Mouse (Mus musculus) forebrain, embryonic 15.5 days (tissue): ENCODE results near the gene Ccdc162. TPM values are rescaled to one million over a fixed set of nuclear protein-coding genes. Genes with fewer than 3 reads are reported as not detected.

Source experiments
- ATAC-seq: fragments of 200-750 bp; cut with Nextera tagmentation; replicated peaks from 2 replicates; pipeline ENCODE4 v1.8.0; 2017; ENCODE audit warnings: mild to moderate bottlenecking, moderate TSS enrichment, moderate library complexity
- H3K27ac ChIP-seq: fragments of 300-500 bp; sonication (generic); replicated peaks from 2 replicates; pipeline ENCODE4 v1.5.1; 2015; ENCODE audit warnings: mild to moderate bottlenecking, inconsistent platforms
- H3K27me3 ChIP-seq: fragments of 300-500 bp; sonication (generic); 2 replicates; pipeline ENCODE4 v1.6.1; 2015; ENCODE audit warnings: inconsistent platforms
- H3K36me3 ChIP-seq: fragments of 300-500 bp; sonication (generic); 2 replicates; pipeline ENCODE4 v1.6.1; 2015; ENCODE audit warnings: mild to moderate bottlenecking, inconsistent platforms
- H3K4me1 ChIP-seq: fragments of 300-500 bp; sonication (generic); 2 replicates; pipeline ENCODE4 v1.6.1; 2015; ENCODE audit warnings: inconsistent platforms
- H3K4me2 ChIP-seq: fragments of 300-500 bp; sonication (generic); replicated peaks from 2 replicates; pipeline ENCODE4 v1.6.1; 2015; ENCODE audit warnings: mild to moderate bottlenecking, inconsistent platforms
- H3K4me3 ChIP-seq: fragments of 300-500 bp; sonication (generic); 2 replicates; pipeline ENCODE4 v1.5.1; 2015; ENCODE audit warnings: mild to moderate bottlenecking, inconsistent platforms
- H3K9ac ChIP-seq: fragments of 300-500 bp; sonication (generic); replicated peaks from 2 replicates; pipeline ENCODE4 v1.6.1; 2015; ENCODE audit warnings: mild to moderate bottlenecking, inconsistent platforms
- H3K9me3 ChIP-seq: fragments of 300-500 bp; sonication (generic); 2 replicates; pipeline ENCODE4 v1.6.1; 2016; ENCODE audit warnings: inconsistent platforms
- WGBS: fragments of 180-500 bp; shearing (Covaris S2); methylation state at CpG from one replicate; pipeline ENCODE4 v1.1.7; 2015; ENCODE audit warnings: mixed read lengths; 5-methylcytosine and 5-hydroxymethylcytosine counted together
- polyA plus RNA-seq: library from polyadenylated mRNA; unstranded; fragments of >200 nt; fragmentation: Nextera tagmentation; extraction: Ambion mirVana; gene quantifications from 2 replicates; pipeline ENCODE4 v1.2.1, GENCODE M21; 2015

The Ccdc162 gene
- polyA plus RNA-seq, 1 experiment from 2014 or later: 0.46 TPM

- no peak for ATAC-seq
- H3K9ac ChIP-seq: no peak overlapping the region
- no peak overlapping the region for H3K4me2 ChIP-seq
- no peaks in the 10 kb centered on the region for H3K27me3 ChIP-seq
- H3K27ac ChIP-seq: no peak overlapping the region
- WGBS: 94% methylated on average over 4 of the region's 4 CpGs
- no peaks in the 10 kb centered on the region for H3K36me3 ChIP-seq
- no peaks in the 10 kb centered on the region for H3K9me3 ChIP-seq
- H3K4me3 ChIP-seq: no peak overlapping the region
- H3K4me1 ChIP-seq: no peaks in the 10 kb centered on the region
Observed at GRCm38 (mm10) chr10:41615487-41615886, 100.9 kb downstream of the Ccdc162 start.

- H3K9ac ChIP-seq: no peak overlapping the region
- no peak overlapping the region for H3K4me3 ChIP-seq
- no peak overlapping the region for H3K4me2 ChIP-seq
- no peak overlapping the region for H3K27ac ChIP-seq
- no peak for ATAC-seq
- 86% methylated on average over 5 of the region's 5 CpGs for WGBS
- no peaks in the 10 kb centered on the region for H3K36me3 ChIP-seq
- no peaks in the 10 kb centered on the region for H3K9me3 ChIP-seq
- H3K4me1 ChIP-seq: no peaks in the 10 kb centered on the region
- H3K27me3 ChIP-seq: no peaks in the 10 kb centered on the region
Observed at GRCm38 (mm10) chr10:41611941-41612340, 104.5 kb downstream of the Ccdc162 start.

GRCm38 (mm10) chr10:41609475-41609874 lies 107.0 kb downstream of the Ccdc162 start:
- H3K36me3 ChIP-seq: no peaks in the 10 kb centered on the region
- no peak overlapping the region for H3K9ac ChIP-seq
- H3K4me3 ChIP-seq: no peak overlapping the region
- WGBS: 96% methylated on average over 1 of the region's 1 CpGs
- no peaks in the 10 kb centered on the region for H3K4me1 ChIP-seq
- no peak overlapping the region for H3K27ac ChIP-seq
- no peak for ATAC-seq
- H3K4me2 ChIP-seq: no peak overlapping the region
- no peaks in the 10 kb centered on the region for H3K9me3 ChIP-seq
- no peaks in the 10 kb centered on the region for H3K27me3 ChIP-seq

GRCm38 (mm10) chr10:41608485-41608884 lies 107.9 kb downstream of the Ccdc162 start:
- Histone ChIP-seq H3K9ac (no peak overlapping the region), H3K27me3 (no peaks in the 10 kb centered on the region), H3K4me1 (no peaks in the 10 kb centered on the region), H3K4me3 (no peak overlapping the region), H3K36me3 (no peaks in the 10 kb centered on the region), H3K9me3 (no peaks in the 10 kb centered on the region), H3K27ac (no peak overlapping the region), H3K4me2 (no peak overlapping the region)
- WGBS: 91% methylated on average over 3 of the region's 3 CpGs
- no peak for ATAC-seq

GRCm38 (mm10) chr10:41602667-41603066 lies 113.8 kb downstream of the Ccdc162 start:
- H3K27ac ChIP-seq: no peak overlapping the region
- no peak for ATAC-seq
- no peak overlapping the region for H3K4me3 ChIP-seq
- WGBS: 94% methylated on average over 1 of the region's 1 CpGs
- H3K4me1 ChIP-seq: no peaks in the 10 kb centered on the region
- no peaks in the 10 kb centered on the region for H3K9me3 ChIP-seq
- H3K36me3 ChIP-seq: no peaks in the 10 kb centered on the region
- H3K9ac ChIP-seq: no peak overlapping the region
- H3K27me3 ChIP-seq: no peaks in the 10 kb centered on the region
- no peak overlapping the region for H3K4me2 ChIP-seq

- Histone ChIP-seq H3K27ac (no peak overlapping the region), H3K4me2 (no peak overlapping the region), H3K36me3 (no peaks in the 10 kb centered on the region), H3K9me3 (no peaks in the 10 kb centered on the region), H3K4me3 (no peak overlapping the region), H3K4me1 (no peaks in the 10 kb centered on the region), H3K9ac (no peak overlapping the region), H3K27me3 (no peaks in the 10 kb centered on the region)
- no peak for ATAC-seq
- 83% methylated on average over 7 of the region's 7 CpGs for WGBS
Observed at GRCm38 (mm10) chr10:41601898-41602545, 114.4 kb downstream of the Ccdc162 start.

- WGBS: 86% methylated on average over 4 of the region's 4 CpGs
- H3K9me3 ChIP-seq: no peaks in the 10 kb centered on the region
- no peak overlapping the region for H3K9ac ChIP-seq
- no peak for ATAC-seq
- no peaks in the 10 kb centered on the region for H3K4me1 ChIP-seq
- no peak overlapping the region for H3K4me2 ChIP-seq
- H3K27ac ChIP-seq: no peak overlapping the region
- no peaks in the 10 kb centered on the region for H3K36me3 ChIP-seq
- H3K27me3 ChIP-seq: no peaks in the 10 kb centered on the region
- H3K4me3 ChIP-seq: no peak overlapping the region
Observed at GRCm38 (mm10) chr10:41601302-41601701, 115.1 kb downstream of the Ccdc162 start.

- Histone ChIP-seq H3K36me3 (no peaks in the 10 kb centered on the region), H3K4me1 (peaks cover 6% of the 10 kb centered on the region; the same call in 1 of the 2 replicates), H3K27me3 (no peaks in the 10 kb centered on the region), H3K9ac (no peak overlapping the region), H3K4me2 (no peak overlapping the region), H3K27ac (no peak overlapping the region), H3K9me3 (no peaks in the 10 kb centered on the region), H3K4me3 (no peak overlapping the region)
- 84% methylated on average over 9 of the region's 9 CpGs for WGBS
- no peak for ATAC-seq
Observed at GRCm38 (mm10) chr10:41599051-41599450, 117.4 kb downstream of the Ccdc162 start.

- Histone ChIP-seq H3K4me3 (no peak overlapping the region), H3K27ac (no peak overlapping the region), H3K27me3 (no peaks in the 10 kb centered on the region), H3K4me2 (no peak overlapping the region), H3K4me1 (peaks cover 6% of the 10 kb centered on the region; the same call in 1 of the 2 replicates), H3K9ac (no peak overlapping the region), H3K9me3 (no peaks in the 10 kb centered on the region), H3K36me3 (no peaks in the 10 kb centered on the region)
- ATAC-seq: no peak
- 47% methylated on average over 9 of the region's 9 CpGs for WGBS
Observed at GRCm38 (mm10) chr10:41598221-41598620, 118.2 kb downstream of the Ccdc162 start.

- Histone ChIP-seq H3K9ac (no peak overlapping the region), H3K4me1 (peaks cover 6% of the 10 kb centered on the region; the same call in 1 of the 2 replicates), H3K36me3 (no peaks in the 10 kb centered on the region), H3K9me3 (no peaks in the 10 kb centered on the region), H3K4me3 (no peak overlapping the region), H3K4me2 (no peak overlapping the region), H3K27me3 (no peaks in the 10 kb centered on the region), H3K27ac (no peak overlapping the region)
- WGBS: 91% methylated on average over 3 of the region's 3 CpGs
- ATAC-seq: no peak
Observed at GRCm38 (mm10) chr10:41595550-41595949, 120.9 kb downstream of the Ccdc162 start.

- ATAC-seq: no peak; the same call in 1 of the 2 replicates
- H3K4me2 ChIP-seq: no peak overlapping the region
- WGBS: 72% methylated on average over 2 of the region's 2 CpGs
Observed at GRCm38 (mm10) chr10:41594957-41595356, 121.5 kb downstream of the Ccdc162 start.

GRCm38 (mm10) chr10:41594433-41594832 lies 122.0 kb downstream of the Ccdc162 start:
- no peaks in the 10 kb centered on the region for H3K36me3 ChIP-seq
- H3K9ac ChIP-seq: no peak overlapping the region
- no peak for ATAC-seq
- no peaks in the 10 kb centered on the region for H3K9me3 ChIP-seq
- H3K4me2 ChIP-seq: no peak overlapping the region
- WGBS: 91% methylated on average over 8 of the region's 8 CpGs
- H3K27me3 ChIP-seq: no peaks in the 10 kb centered on the region
- H3K27ac ChIP-seq: no peak overlapping the region
- H3K4me1 ChIP-seq: peaks cover 6% of the 10 kb centered on the region; the same call in 1 of the 2 replicates
- H3K4me3 ChIP-seq: no peak overlapping the region

More at GRCm38 (mm10) chr10:41594957-41595356, 121.5 kb downstream of the Ccdc162 start:
- H3K9me3 ChIP-seq: no peaks in the 10 kb centered on the region
- no peak overlapping the region for H3K27ac ChIP-seq
- no peak overlapping the region for H3K9ac ChIP-seq
- H3K36me3 ChIP-seq: no peaks in the 10 kb centered on the region
- H3K4me1 ChIP-seq: peaks cover 6% of the 10 kb centered on the region; the same call in 1 of the 2 replicates
- no peaks in the 10 kb centered on the region for H3K27me3 ChIP-seq
- H3K4me3 ChIP-seq: no peak overlapping the region

GRCm38 (mm10) chr10:41588616-41589015 lies 127.8 kb downstream of the Ccdc162 start:
- WGBS: 89% methylated on average over 2 of the region's 2 CpGs
- no peaks in the 10 kb centered on the region for H3K9me3 ChIP-seq
- H3K27me3 ChIP-seq: no peaks in the 10 kb centered on the region
- no peak for ATAC-seq
- no peak overlapping the region for H3K4me2 ChIP-seq
- H3K4me3 ChIP-seq: no peak overlapping the region
- no peaks in the 10 kb centered on the region for H3K4me1 ChIP-seq
- no peaks in the 10 kb centered on the region for H3K36me3 ChIP-seq
- H3K9ac ChIP-seq: no peak overlapping the region
- no peak overlapping the region for H3K27ac ChIP-seq
